Mouse (Mus musculus) hindbrain, embryonic 14.5 days (tissue): ENCODE results near the gene Idh1. TPM values are rescaled to one million over a fixed set of nuclear protein-coding genes. Genes with fewer than 3 reads are reported as not detected.
A peak's percentile ranks its signal among the peaks of the same experiment; 100 is the strongest.

Source experiments
- ATAC-seq: fragments of 200-750 bp; cut with Nextera tagmentation; 2 replicates; pipeline ENCODE4 v1.8.0; 2017; ENCODE audit warnings: moderate number of reproducible peaks, mild to moderate bottlenecking, moderate TSS enrichment, moderate library complexity; ENCODE audit not compliant: low FRiP score
- DNase-seq: peaks from one replicate; pipeline ENCODE4 v3.0.0-alpha.2; 2015; ENCODE audit warnings: low spot score
- H3K27ac ChIP-seq: fragments of 300-500 bp; sonication (generic); 2 replicates; pipeline ENCODE4 v1.5.1; 2014; ENCODE audit warnings: mild to moderate bottlenecking, moderate library complexity
- H3K27me3 ChIP-seq: fragments of 300-500 bp; sonication (generic); 2 replicates; pipeline ENCODE4 v1.6.1; 2014; ENCODE audit warnings: mild to moderate bottlenecking, low read length, mixed read lengths; ENCODE audit not compliant: control insufficient read depth, insufficient read depth
- H3K36me3 ChIP-seq: fragments of 300-500 bp; sonication (generic); replicated peaks from 2 replicates; pipeline ENCODE4 v1.6.1; 2014; ENCODE audit not compliant: control insufficient read depth, insufficient read depth
- H3K4me1 ChIP-seq: fragments of 300-500 bp; sonication (generic); replicated peaks from 2 replicates; pipeline ENCODE4 v1.6.1; 2014; ENCODE audit warnings: antibody characterized with exemption, low read length, mixed read lengths; ENCODE audit not compliant: control insufficient read depth, insufficient read depth
- H3K4me2 ChIP-seq: fragments of 300-500 bp; sonication (generic); replicated peaks from 2 replicates; pipeline ENCODE4 v1.6.1; 2014; ENCODE audit warnings: mild to moderate bottlenecking, moderate library complexity
- H3K4me3 ChIP-seq: fragments of 300-500 bp; sonication (generic); replicated peaks from 2 replicates; pipeline ENCODE4 v1.5.1; 2014; ENCODE audit warnings: mild to moderate bottlenecking, low read length
- H3K9ac ChIP-seq: fragments of 300-500 bp; sonication (generic); 2 replicates; pipeline ENCODE4 v1.6.1; 2014
- H3K9me3 ChIP-seq: fragments of 300-500 bp; sonication (generic); 2 replicates; pipeline ENCODE4 v1.6.1; 2016; ENCODE audit warnings: low read length; ENCODE audit not compliant: control insufficient read depth
- WGBS: fragments of 180-500 bp; shearing (Covaris S2); extraction: QIAGEN DNeasy Blood & Tissue Kit; methylation state at CpG from one replicate; pipeline ENCODE4 v1.1.7; 2014; 5-methylcytosine and 5-hydroxymethylcytosine counted together
- polyA plus RNA-seq: library from polyadenylated mRNA; unstranded; fragments of >200 nt; fragmentation: Nextera tagmentation; extraction: Ambion mirVana; gene quantifications from 2 replicates; pipeline ENCODE4 v1.2.1, GENCODE M21; 2014

The Idh1 gene
- polyA plus RNA-seq, 1 experiment from 2014 or later, result 510 TPM

GRCm38 (mm10) chr1:65179634-65180249 is 6.6 kb downstream of the Idh1 start:
- H3K9me3 ChIP-seq, result no peaks in the 10 kb centered on the region
- 5% methylated on average over 11 of the region's 11 CpGs for WGBS
- peaks cover 27% of the 10 kb centered on the region for H3K4me1 ChIP-seq
- peaks cover 1% of the 10 kb centered on the region for H3K36me3 ChIP-seq
- peak overlapping the region; percentile 67 for H3K4me3 ChIP-seq
- H3K9ac ChIP-seq, result peak overlapping the region; percentile 60
- ATAC-seq (no peak), DNase-seq (peak; percentile 90)
- H3K27me3 ChIP-seq, result no peaks in the 10 kb centered on the region
- H3K4me2 ChIP-seq, result peak overlapping the region; percentile 76
- H3K27ac ChIP-seq, result peak overlapping the region; percentile 96

- Histone ChIP-seq H3K36me3 (peaks cover 9% of the 10 kb centered on the region), H3K9me3 (no peaks in the 10 kb centered on the region), H3K27me3 (no peaks in the 10 kb centered on the region), H3K4me2 (peak overlapping the region; percentile 76), H3K4me3 (peak overlapping the region; percentile 67), H3K4me1 (peaks cover 27% of the 10 kb centered on the region), H3K27ac (peak overlapping the region; percentile 96), H3K9ac (peak overlapping the region; percentile 88)
- ATAC-seq (peak; percentile 96), DNase-seq (peak; percentile 97)
- under 1% methylated on average over 39 of the region's 39 CpGs for WGBS
Measured at GRCm38 (mm10) chr1:65178902-65179432, 7.3 kb downstream of the Idh1 start.

- H3K27ac ChIP-seq, result peak overlapping the region; percentile 96
- H3K9me3 ChIP-seq, result no peaks in the 10 kb centered on the region
- peak overlapping the region; percentile 67 for H3K4me3 ChIP-seq
- peaks cover 27% of the 10 kb centered on the region for H3K4me1 ChIP-seq
- peak overlapping the region; percentile 76 for H3K4me2 ChIP-seq
- ATAC-seq, result peak; percentile 79
- H3K9ac ChIP-seq, result peak overlapping the region; percentile 88
- H3K36me3 ChIP-seq, result peaks cover 16% of the 10 kb centered on the region
- DNase-seq, result peak; percentile 84
- no peaks in the 10 kb centered on the region for H3K27me3 ChIP-seq
- 5% methylated on average over 27 of the region's 27 CpGs for WGBS
Measured at GRCm38 (mm10) chr1:65178126-65178901, 8.0 kb downstream of the Idh1 start.

GRCm38 (mm10) chr1:65177452-65177851 is 8.8 kb downstream of the Idh1 start:
- H3K4me3 ChIP-seq, result peak overlapping the region; percentile 67
- H3K27ac ChIP-seq, result no peak overlapping the region
- no peak for DNase-seq
- H3K9ac ChIP-seq, result peak overlapping the region; percentile 88; the same call in 1 of the 2 replicates
- H3K4me1 ChIP-seq, result peaks cover 27% of the 10 kb centered on the region
- no peak for ATAC-seq
- peaks cover 22% of the 10 kb centered on the region for H3K36me3 ChIP-seq
- no peaks in the 10 kb centered on the region for H3K27me3 ChIP-seq
- H3K4me2 ChIP-seq, result peak overlapping the region; percentile 76
- WGBS, result 62% methylated on average over 3 of the region's 3 CpGs
- H3K9me3 ChIP-seq, result no peaks in the 10 kb centered on the region

GRCm38 (mm10) chr1:65176912-65177311 is 9.4 kb downstream of the Idh1 start:
- peaks cover 25% of the 10 kb centered on the region for H3K36me3 ChIP-seq
- H3K4me1 ChIP-seq, result peaks cover 27% of the 10 kb centered on the region
- no peak overlapping the region for H3K9ac ChIP-seq
- H3K4me2 ChIP-seq, result peak overlapping the region; percentile 76
- DNase-seq (no peak), ATAC-seq (no peak)
- H3K9me3 ChIP-seq, result no peaks in the 10 kb centered on the region
- H3K27ac ChIP-seq, result no peak overlapping the region
- no peaks in the 10 kb centered on the region for H3K27me3 ChIP-seq
- WGBS, result 85% methylated on average over 5 of the region's 5 CpGs
- no peak overlapping the region; the same call in 1 of the 2 replicates for H3K4me3 ChIP-seq

- 83% methylated on average over 4 of the region's 4 CpGs for WGBS
Measured at GRCm38 (mm10) chr1:65176171-65176570, 10.1 kb downstream of the Idh1 start.

DNA sequence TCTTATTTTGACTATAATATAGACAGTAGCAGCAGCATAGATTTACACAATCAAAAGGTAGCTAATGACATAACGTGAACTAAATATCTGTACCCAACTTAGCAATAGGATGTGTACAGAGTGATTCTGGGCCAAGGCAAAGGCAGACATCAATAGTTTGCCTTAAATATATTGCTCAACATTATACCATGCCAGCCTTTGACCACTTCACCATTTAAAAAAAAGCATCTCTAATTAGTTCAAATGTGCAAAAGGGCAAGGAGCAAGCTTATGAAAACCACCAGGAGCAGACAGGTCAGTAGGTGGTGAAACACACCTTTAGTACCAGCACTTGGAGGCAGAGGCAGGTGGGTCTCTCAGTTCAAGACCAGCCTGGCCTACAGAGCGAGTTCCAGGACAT is 12.6 kb downstream of the Idh1 start:
- peaks cover 56% of the 10 kb centered on the region for H3K36me3 ChIP-seq
- H3K4me1 ChIP-seq, result peaks cover 27% of the 10 kb centered on the region
- no peak overlapping the region for H3K4me2 ChIP-seq
- H3K4me3 ChIP-seq, result no peak overlapping the region
- ATAC-seq (no peak), DNase-seq (no peak)
- no peaks in the 10 kb centered on the region for H3K27me3 ChIP-seq
- no peaks in the 10 kb centered on the region for H3K9me3 ChIP-seq
- no peak overlapping the region for H3K9ac ChIP-seq
- WGBS, result 96% methylated on average over 2 of the region's 2 CpGs
- H3K27ac ChIP-seq, result no peak overlapping the region

More at GRCm38 (mm10) chr1:65176171-65176570, 10.1 kb downstream of the Idh1 start:
- peaks cover 32% of the 10 kb centered on the region for H3K36me3 ChIP-seq
- H3K27ac ChIP-seq, result no peak overlapping the region
- H3K9me3 ChIP-seq, result no peaks in the 10 kb centered on the region
- ATAC-seq, result no peak
- DNase-seq, result no peak
- no peak overlapping the region for H3K4me3 ChIP-seq
- no peaks in the 10 kb centered on the region for H3K27me3 ChIP-seq
- H3K9ac ChIP-seq, result no peak overlapping the region
- H3K4me2 ChIP-seq, result peak overlapping the region; percentile 76
- H3K4me1 ChIP-seq, result peaks cover 27% of the 10 kb centered on the region

DNA sequence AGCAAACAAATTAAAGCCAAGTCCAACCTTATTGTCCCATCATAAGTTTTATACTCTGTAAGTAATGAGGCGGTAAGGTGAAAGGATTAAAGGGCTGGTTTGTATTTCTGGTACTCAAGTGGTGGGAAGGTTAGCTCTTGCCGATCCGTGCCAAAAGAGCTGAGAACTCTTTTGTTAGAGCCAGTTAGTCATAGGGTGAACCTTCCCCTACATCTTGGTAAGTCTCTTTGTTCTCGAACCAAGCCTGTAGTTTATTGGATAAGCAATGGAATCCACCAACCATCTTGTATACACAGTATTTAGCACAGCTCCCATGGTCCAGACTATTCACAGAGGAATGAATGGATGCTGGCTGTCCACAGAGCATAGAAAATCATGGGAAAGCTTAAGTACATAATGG is 14.7 kb downstream of the Idh1 start:
- Histone ChIP-seq H3K27me3 (no peaks in the 10 kb centered on the region), H3K27ac (no peak overlapping the region), H3K9ac (no peak overlapping the region), H3K4me1 (peaks cover 13% of the 10 kb centered on the region), H3K4me3 (no peak overlapping the region), H3K4me2 (no peak overlapping the region), H3K9me3 (no peaks in the 10 kb centered on the region), H3K36me3 (peaks cover 78% of the 10 kb centered on the region)
- DNase-seq (no peak), ATAC-seq (no peak)
- WGBS, result 77% methylated on average over 4 of the region's 4 CpGs

GRCm38 (mm10) chr1:65169947-65170346 is 16.4 kb downstream of the Idh1 start:
- Histone ChIP-seq H3K4me2 (no peak overlapping the region), H3K9ac (no peak overlapping the region), H3K36me3 (peaks cover 94% of the 10 kb centered on the region), H3K27me3 (no peaks in the 10 kb centered on the region), H3K27ac (no peak overlapping the region), H3K4me1 (no peaks in the 10 kb centered on the region; the same call in 1 of the 2 replicates), H3K4me3 (no peak overlapping the region), H3K9me3 (no peaks in the 10 kb centered on the region)
- DNase-seq (no peak), ATAC-seq (no peak)
- 86% methylated on average over 5 of the region's 5 CpGs for WGBS
